Mouse (Mus musculus): ENCODE data around the gene Kyat3. TPM values are rescaled to one million over a fixed set of nuclear protein-coding genes. Genes with fewer than 3 reads are reported as not detected.

Kyat3 gene
- polyA plus RNA-seq, 1 experiment from 2014 or later: 8.9 TPM

GRCm38 (mm10) chr3:142786423-142787072 lies 85.7 kb downstream of the Kyat3 start:
- Histone ChIP-seq H3K4me1 (replicated peaks) (no peaks in the 10 kb centered on the region), H3K4me3 (no peak overlapping the region), H3K4me2 (no peak overlapping the region), H3K9me3 (replicated peaks) (no peaks in the 10 kb centered on the region), H3K36me3 (peaks cover 68% of the 10 kb centered on the region), H3K9ac (no peak overlapping the region), H3K27me3 (replicated peaks) (no peaks in the 10 kb centered on the region), H3K27ac (ENCODE audit: poor library complexity, severe bottlenecking) (no peak overlapping the region)
- no peak for ATAC-seq (ENCODE audit: insufficient number of reproducible peaks, low FRiP score)
- 78% methylated on average over 2 of the region's 2 CpGs for WGBS

- WGBS: 97% methylated on average over 3 of the region's 3 CpGs
- Histone ChIP-seq H3K4me3 (no peak overlapping the region), H3K9ac (no peak overlapping the region), H3K4me1 (replicated peaks) (no peaks in the 10 kb centered on the region), H3K27ac (ENCODE audit: poor library complexity, severe bottlenecking) (no peak overlapping the region), H3K9me3 (replicated peaks) (no peaks in the 10 kb centered on the region), H3K4me2 (no peak overlapping the region), H3K36me3 (peaks cover 58% of the 10 kb centered on the region), H3K27me3 (replicated peaks) (no peaks in the 10 kb centered on the region)
- no peak for ATAC-seq (ENCODE audit: insufficient number of reproducible peaks, low FRiP score)
These were observed 94.7 kb downstream of the Kyat3 start for GRCm38 (mm10) chr3:142795587-142795986.

Other genes starting within 250 kb of the Kyat3 start
- gene Gbp5, start 207.1 kb upstream of the Kyat3 start, polyA plus RNA-seq (2016; fragmentation: Nextera tagmentation; extraction: Ambion mirVana): 0.06 and 0.09 TPM in 2 replicates
- gene Gbp7, start 170.7 kb upstream of the Kyat3 start, polyA plus RNA-seq (2016; fragmentation: Nextera tagmentation; extraction: Ambion mirVana): 1.4 and 1.8 TPM in 2 replicates
- 1.4 and 1.7 TPM in 2 replicates for gene Gbp3, start 141.0 kb upstream of the Kyat3 start, polyA plus RNA-seq (2016; fragmentation: Nextera tagmentation; extraction: Ambion mirVana)
- not detected in 2 replicates for gene Gbp2b, start 106.2 kb upstream of the Kyat3 start, polyA plus RNA-seq (2016; fragmentation: Nextera tagmentation; extraction: Ambion mirVana)
- gene Gbp2, start 80.4 kb upstream of the Kyat3 start, polyA plus RNA-seq (2016; fragmentation: Nextera tagmentation; extraction: Ambion mirVana): 0.67 and 1.0 TPM in 2 replicates
- gene Gtf2b, start 64.0 kb downstream of the Kyat3 start, polyA plus RNA-seq (2016; fragmentation: Nextera tagmentation; extraction: Ambion mirVana): 56.6 and 58.4 TPM in 2 replicates
- gene Pkn2, start 181.0 kb downstream of the Kyat3 start, polyA plus RNA-seq (2016; fragmentation: Nextera tagmentation; extraction: Ambion mirVana): 53.1 and 55.7 TPM in 2 replicates

All from heart, embryonic 12.5 days (tissue).